Mouse (Mus musculus) bone marrow, adult 2 months (tissue): ENCODE results near the gene Btrc. TPM values are rescaled to one million over a fixed set of nuclear protein-coding genes. Genes with fewer than 3 reads are reported as not detected.

ENCODE experiments used
- H3K27ac ChIP-seq: fragments of 200-500 bp; 2 replicates; pipeline ENCODE4 v1.5.1; 2012; ENCODE audit warnings: low read depth, mild to moderate bottlenecking, control low read depth, inconsistent platforms, low read length; ENCODE audit not compliant: control insufficient read depth, poor library complexity, insufficient read depth
- H3K4me1 ChIP-seq: fragments of 200-500 bp; 2 replicates; pipeline ENCODE4 v1.6.1; 2011; ENCODE audit warnings: low read length; ENCODE audit not compliant: control insufficient read depth, insufficient read depth
- H3K4me3 ChIP-seq: fragments of 200-500 bp; replicated peaks from 2 replicates; pipeline ENCODE3; 2011; ENCODE audit warnings: mild to moderate bottlenecking, low read depth, low read length, control low read depth; ENCODE audit not compliant: control insufficient read depth
- CTCF ChIP-seq: fragments of 200-500 bp; IDR thresholded peaks from 2 replicates; pipeline ENCODE4 v1.5.1; 2011; ENCODE audit warnings: low read length, control low read depth; ENCODE audit not compliant: control insufficient read depth, insufficient read depth
- POLR2A ChIP-seq: fragments of 200-500 bp; IDR thresholded peaks from 2 replicates; pipeline ENCODE4 v1.6.1; 2011; ENCODE audit warnings: low read depth, mild to moderate bottlenecking, control low read depth, low read length, borderline replicate concordance; ENCODE audit not compliant: control insufficient read depth
- WGBS: fragments of 180-500 bp; shearing (Covaris S2); methylation state at CpG from one replicate; pipeline ENCODE4 v1.1.7; 2018; 5-methylcytosine and 5-hydroxymethylcytosine counted together
- polyA plus RNA-seq: library from polyadenylated mRNA; stranded (reverse); fragments of >200 nt; gene quantifications from 2 replicates; pipeline ENCODE4 v1.2.4, GENCODE M21; 2011; ENCODE audit warnings: low replicate concordance; ENCODE audit not compliant: missing spikeins, insufficient read depth, insufficient read length

Gene Btrc
- polyA plus RNA-seq, 1 experiment = 41.4 TPM

DNA sequence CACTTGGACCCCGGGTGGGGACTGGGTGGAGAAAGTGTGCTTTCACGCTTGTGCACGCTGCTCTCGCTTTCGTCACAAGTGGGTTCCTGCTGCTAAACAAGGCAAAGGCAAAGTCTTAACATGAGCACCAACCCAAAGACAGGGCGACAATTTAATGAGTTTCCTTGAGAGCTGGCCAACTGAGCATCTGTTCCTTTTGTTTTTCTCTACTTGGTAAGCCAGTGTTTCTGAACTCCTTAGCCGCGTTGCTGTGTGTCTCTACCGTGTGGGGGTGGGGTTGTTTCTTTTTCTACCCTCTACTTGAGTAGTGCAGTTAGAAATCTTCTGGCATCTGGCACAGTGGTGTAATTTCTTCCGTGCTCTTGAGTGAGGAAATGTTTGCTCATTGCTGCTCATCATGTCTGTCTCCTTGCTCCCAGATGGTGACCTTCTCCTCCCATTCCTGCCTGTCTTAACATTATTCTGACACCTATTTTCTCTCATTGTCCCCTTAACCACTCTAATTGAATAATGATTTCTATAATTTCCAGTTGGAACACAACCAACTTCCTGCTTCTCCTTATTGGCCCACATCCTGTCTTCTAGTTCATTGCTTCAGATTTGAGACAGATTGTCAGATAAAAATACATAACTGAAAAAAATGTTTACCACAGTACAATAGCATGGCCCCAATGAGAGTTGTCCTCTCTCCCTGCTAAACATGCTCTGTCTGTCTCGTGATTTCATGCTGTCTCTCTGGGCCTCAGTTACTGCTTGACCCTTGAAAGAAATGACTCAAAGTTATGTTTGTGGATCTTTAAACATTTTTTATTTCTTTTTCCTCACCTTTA, 109.4 kb downstream of the Btrc start:
- H3K4me1 ChIP-seq = peaks cover 7% of the 10 kb centered on the region
- TF ChIP-seq POLR2A (no peak), CTCF (no peak)
- 25% methylated on average over 11 of the region's 11 CpGs for WGBS
- H3K4me3 ChIP-seq = peak overlapping the region; percentile 58
- peak overlapping the region; percentile 81 for H3K27ac ChIP-seq

DNA sequence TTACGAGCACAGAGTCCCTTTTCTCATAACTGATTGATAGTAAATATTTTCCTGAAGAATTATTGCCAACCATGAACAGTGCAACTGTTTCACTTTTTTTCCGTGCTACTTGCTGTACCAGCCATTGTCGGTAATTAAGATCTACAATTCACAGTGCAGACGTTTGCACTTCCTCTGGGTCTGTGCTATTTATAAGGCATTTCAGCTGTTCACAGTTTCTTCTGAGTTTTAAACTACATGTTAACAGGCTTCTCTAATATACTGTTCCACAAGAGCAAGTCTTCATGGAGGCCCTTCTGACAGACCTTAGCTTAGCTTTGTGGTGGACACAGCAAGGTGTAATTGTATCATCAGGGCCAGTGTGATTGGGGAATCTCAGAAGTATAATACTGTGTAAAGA, 111.2 kb downstream of the Btrc start:
- TF ChIP-seq CTCF (no peak), POLR2A (no peak)
- WGBS = 13% methylated on average over 4 of the region's 4 CpGs
- H3K4me3 ChIP-seq = no peak overlapping the region
- peaks cover 7% of the 10 kb centered on the region for H3K4me1 ChIP-seq
- H3K27ac ChIP-seq = no peak overlapping the region

DNA sequence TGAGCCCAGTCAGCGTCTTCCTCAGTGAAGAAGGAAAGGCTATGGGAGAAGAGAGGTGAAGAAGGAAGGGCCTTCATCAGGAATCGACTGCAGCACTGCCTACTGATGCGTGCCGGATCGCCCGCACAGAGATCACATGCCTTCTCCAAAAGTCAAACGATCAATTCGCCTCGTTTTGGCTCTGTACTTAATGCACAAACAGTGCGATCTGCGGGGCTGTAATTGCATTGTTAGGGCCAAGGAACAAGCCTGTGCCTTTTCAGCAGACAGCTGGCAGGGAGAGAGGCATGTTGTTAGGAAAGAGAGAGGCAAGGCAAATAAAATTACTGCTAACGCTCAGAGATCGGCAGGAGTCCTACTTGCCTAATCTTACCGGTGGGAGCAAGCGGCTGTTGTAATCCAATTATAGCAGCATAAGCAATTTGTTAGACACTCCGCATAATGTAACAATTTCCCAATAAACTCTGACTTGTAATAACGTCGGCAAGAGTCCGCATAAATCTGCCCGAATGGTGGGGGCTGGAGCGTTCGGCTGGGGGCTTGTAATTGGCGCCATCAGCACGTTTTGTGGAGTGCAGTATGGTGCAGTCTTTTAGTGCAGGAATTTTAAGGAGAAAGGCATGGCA, 112.5 kb downstream of the Btrc start:
- WGBS = 67% methylated on average over 24 of the region's 24 CpGs
- Histone ChIP-seq H3K27ac (no peak overlapping the region), H3K4me1 (peaks cover 7% of the 10 kb centered on the region), H3K4me3 (no peak overlapping the region)
- TF ChIP-seq POLR2A = no peak
- TF ChIP-seq CTCF = no peak

DNA sequence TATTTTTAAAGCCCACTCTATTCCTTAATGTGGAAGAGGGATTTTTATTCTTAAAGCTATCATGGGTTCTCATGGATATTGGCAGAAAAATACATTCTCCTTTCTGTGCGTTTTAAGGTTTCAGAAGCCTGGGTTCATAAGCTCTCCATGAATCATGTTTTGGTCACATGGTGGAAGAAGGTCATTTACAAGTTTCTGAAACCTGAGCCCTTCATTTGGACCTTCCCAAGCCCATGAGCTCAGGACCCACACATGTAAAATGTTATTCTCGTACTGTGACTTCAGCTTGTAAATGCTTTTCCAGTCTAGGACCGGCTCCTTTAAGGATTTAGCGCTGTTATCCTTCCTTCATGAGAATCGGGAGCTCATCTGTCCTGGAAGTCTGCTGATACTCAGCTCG, 116.0 kb downstream of the Btrc start:
- H3K27ac ChIP-seq = no peak overlapping the region
- WGBS = 91% methylated on average over 6 of the region's 6 CpGs
- H3K4me3 ChIP-seq = no peak overlapping the region
- H3K4me1 ChIP-seq = peaks cover 2% of the 10 kb centered on the region; the same call in 1 of the 2 replicates
- TF ChIP-seq POLR2A (no peak), CTCF (no peak)

DNA sequence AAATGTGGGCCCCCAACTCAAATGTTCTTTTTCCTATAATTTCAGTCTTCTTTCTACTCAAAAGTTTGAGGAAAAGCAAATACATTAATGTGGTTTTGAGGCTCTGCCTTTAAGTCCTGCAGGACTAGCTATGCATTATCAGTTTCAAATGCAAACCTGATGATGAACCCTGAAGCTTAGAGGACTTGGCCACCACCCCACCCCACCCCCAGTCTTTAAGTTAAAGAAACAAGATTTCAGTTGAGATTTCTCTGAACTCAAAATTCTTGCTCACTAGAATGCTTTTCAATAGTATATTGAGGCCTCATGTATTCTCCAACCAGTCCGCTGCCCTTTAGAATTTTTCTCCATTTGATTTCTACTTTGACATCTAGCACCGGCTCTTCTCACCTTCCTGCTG, 117.0 kb downstream of the Btrc start:
- WGBS = 82% methylated on average over 2 of the region's 2 CpGs
- Histone ChIP-seq H3K4me3 (no peak overlapping the region), H3K27ac (no peak overlapping the region), H3K4me1 (peaks cover under 1% of the 10 kb centered on the region; the same call in 1 of the 2 replicates)
- TF ChIP-seq POLR2A (no peak), CTCF (no peak)

- TF ChIP-seq POLR2A = no peak
- no peak for TF ChIP-seq CTCF
- H3K27ac ChIP-seq = no peak overlapping the region
- no peaks in the 10 kb centered on the region; the same call in 1 of the 2 replicates for H3K4me1 ChIP-seq
- H3K4me3 ChIP-seq = no peak overlapping the region
- WGBS = 88% methylated on average over 4 of the region's 4 CpGs
Measured at GRCm38 (mm10) chr19:45480951-45481350, 117.4 kb downstream of the Btrc start.

DNA sequence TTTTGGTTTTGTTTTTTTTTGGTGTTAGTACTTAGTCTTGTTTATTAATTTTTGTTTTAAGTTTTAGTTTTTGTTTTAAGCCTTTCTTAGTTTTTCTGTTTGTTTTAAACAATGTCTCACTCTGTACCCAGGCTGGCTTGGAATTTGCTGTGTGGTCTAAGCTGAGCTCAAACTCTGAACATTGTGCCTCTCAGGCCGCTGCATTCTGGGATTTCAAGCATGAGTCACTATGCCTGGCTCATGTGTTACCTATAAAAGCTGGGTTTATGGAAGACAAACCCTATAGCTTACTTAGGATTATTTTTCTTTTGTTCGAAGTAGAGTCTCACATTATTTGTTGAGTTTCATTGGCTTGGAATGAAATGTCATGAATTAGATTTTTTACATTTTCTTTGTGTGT, 119.9 kb downstream of the Btrc start:
- Histone ChIP-seq H3K27ac (no peak overlapping the region), H3K4me1 (no peaks in the 10 kb centered on the region), H3K4me3 (no peak overlapping the region)
- TF ChIP-seq CTCF (no peak), POLR2A (no peak)
- WGBS = 90% methylated on average over 2 of the region's 2 CpGs

GRCm38 (mm10) chr19:45486206-45486991, 122.9 kb downstream of the Btrc start:
- no peaks in the 10 kb centered on the region; the same call in 1 of the 2 replicates for H3K4me1 ChIP-seq
- H3K27ac ChIP-seq = no peak overlapping the region
- TF ChIP-seq CTCF (peak; percentile 15; the same call in 1 of the 2 replicates), POLR2A (no peak)
- 91% methylated on average over 6 of the region's 6 CpGs for WGBS
- H3K4me3 ChIP-seq = no peak overlapping the region
